Mouse (Mus musculus) layer of hippocampus, postnatal 25 days (tissue): ENCODE measurements around the gene Dhrs1. TPM values are rescaled to one million over a fixed set of nuclear protein-coding genes. Genes with fewer than 3 reads are reported as not detected.

ENCODE experiments used
- total RNA-seq, 2 experiments: library from RNA; stranded (reverse); gene quantifications; 2 replicates each; pipeline ENCODE4 v1.2.3; 2021

Gene Dhrs1
- total RNA-seq, 2 experiments from 2014 or later: 78.3 to 94.9 TPM

Other genes with a start within 250 kb of the Dhrs1 start
- 100 to 1,000 TPM; 664 to 669 TPM for gene Cpne6, start 235.2 kb downstream of the Dhrs1 start, total RNA-seq
- 1 to 10 TPM; 2.1 to 2.2 TPM for gene Nrl, start 220.7 kb downstream of the Dhrs1 start, total RNA-seq
- gene Pck2, start 205.4 kb downstream of the Dhrs1 start, total RNA-seq: 10 to 100 TPM; 37.2 to 37.8 TPM
- gene Dcaf11, start 185.7 kb downstream of the Dhrs1 start, total RNA-seq: 10 to 100 TPM; 72.7 to 86.4 TPM
- under 1 TPM; 0.89 to 0.92 TPM for gene A730061H03Rik, start 185.3 kb downstream of the Dhrs1 start, total RNA-seq
- gene Fitm1, start 170.1 kb downstream of the Dhrs1 start, total RNA-seq: not detected
- gene Psme1, start 167.6 kb downstream of the Dhrs1 start, total RNA-seq: 10 to 100 TPM; 49.3 to 56.6 TPM
- 10 to 100 TPM; 47.2 to 56.6 TPM for gene Emc9, start 160.4 kb downstream of the Dhrs1 start, total RNA-seq
- 10 to 100 TPM; 47.9 to 55.6 TPM for gene Psme2, start 154.6 kb downstream of the Dhrs1 start, total RNA-seq
- gene Rnf31, start 154.0 kb downstream of the Dhrs1 start, total RNA-seq: 10 to 100 TPM; 36.4 to 41.9 TPM
- gene Irf9, start 142.1 kb downstream of the Dhrs1 start, total RNA-seq: 10 to 100 TPM in 1 of 2 experiments, 1 to 10 TPM in 1; 9.6 to 12.2 TPM
- gene Rec8, start 127.7 kb downstream of the Dhrs1 start, total RNA-seq: 1 to 10 TPM; 1.2 to 2.7 TPM
- gene Ipo4, start 109.7 kb downstream of the Dhrs1 start, total RNA-seq: 100 to 1,000 TPM; 118 to 121 TPM
- 1 to 10 TPM; 2.1 to 6.3 TPM for gene Gm49378, start 107.8 kb downstream of the Dhrs1 start, total RNA-seq
- 10 to 100 TPM; 42.2 to 49.7 TPM for gene Tm9sf1, start 101.9 kb downstream of the Dhrs1 start, total RNA-seq
- gene Tssk4, start 95.5 kb downstream of the Dhrs1 start, total RNA-seq: under 1 TPM; 0.71 to 0.94 TPM
- 10 to 100 TPM; 49.2 to 50.4 TPM for gene Mdp1, start 85.2 kb downstream of the Dhrs1 start, total RNA-seq
- gene Gmpr2, start 73.7 kb downstream of the Dhrs1 start, total RNA-seq: 10 to 100 TPM; 26.8 to 29.3 TPM
- 100 to 1,000 TPM; 303 to 311 TPM for gene Nedd8, start 73.6 kb downstream of the Dhrs1 start, total RNA-seq
- 10 to 100 TPM; 14.0 to 14.9 TPM for gene Tinf2, start 63.9 kb downstream of the Dhrs1 start, total RNA-seq
- under 1 TPM; 0.17 to 0.23 TPM for gene Tgm1, start 31.8 kb downstream of the Dhrs1 start, total RNA-seq
- gene Rabggta, start 23.4 kb downstream of the Dhrs1 start, total RNA-seq: 10 to 100 TPM; 40.1 to 45.0 TPM
- gene Nop9, start within 50 bp of the Dhrs1 start, total RNA-seq: 10 to 100 TPM; 13.4 to 13.6 TPM
- 1 to 10 TPM; 1.4 to 2.1 TPM for gene Cideb, start 12.8 kb upstream of the Dhrs1 start, total RNA-seq
- under 1 TPM; 0.10 to 0.19 TPM for gene Ltb4r2, start 15.7 kb upstream of the Dhrs1 start, total RNA-seq
- under 1 TPM in 1 of 2 experiments, not detected in 1; 0.32 TPM for gene Ltb4r1, start 20.3 kb upstream of the Dhrs1 start, total RNA-seq
- 1 to 10 TPM; 3.9 to 5.9 TPM for gene Adcy4, start 38.4 kb upstream of the Dhrs1 start, total RNA-seq
- 1 to 10 TPM in 1 of 2 experiments, under 1 TPM in 1; 0.61 to 1.2 TPM for gene Ripk3, start 43.2 kb upstream of the Dhrs1 start, total RNA-seq
- 1 to 10 TPM; 1.6 to 3.9 TPM for gene Nfatc4, start 77.5 kb upstream of the Dhrs1 start, total RNA-seq
- gene Nynrin, start 108.3 kb upstream of the Dhrs1 start, total RNA-seq: 10 to 100 TPM in 1 of 2 experiments, 1 to 10 TPM in 1; 8.5 to 10.7 TPM
- gene Cbln3, start 138.7 kb upstream of the Dhrs1 start, total RNA-seq: 1 to 10 TPM in 1 of 2 experiments, under 1 TPM in 1; 0.42 to 1.4 TPM
- gene Khnyn, start 139.3 kb upstream of the Dhrs1 start, total RNA-seq: 10 to 100 TPM; 10.5 to 12.1 TPM
- 10 to 100 TPM; 74.9 to 79.0 TPM for gene Sdr39u1, start 154.6 kb upstream of the Dhrs1 start, total RNA-seq
- gene Cma1, start 199.0 kb upstream of the Dhrs1 start, total RNA-seq: under 1 TPM in 1 of 2 experiments, not detected in 1; 0.59 TPM
- not detected for gene Cma2, start 205.3 kb upstream of the Dhrs1 start, total RNA-seq